Mouse (Mus musculus): ENCODE data around the gene D1Ertd622e. TPM values are rescaled to one million over a fixed set of nuclear protein-coding genes. Genes with fewer than 3 reads are reported as not detected.
A peak's percentile ranks its signal among the peaks of the same experiment; 100 is the strongest.

D1Ertd622e gene
- total RNA-seq, 2 experiments from 2014 or later: 67.2 to 77.8 TPM

GRCm38 (mm10) chr1:97650553-97651123 is 11.2 kb downstream of the D1Ertd622e start:
- intact Hi-C loops (cut with DNase I): no loop called here
- no peak for DNase-seq (ENCODE audit: low spot score in 2 of 2)

GRCm38 (mm10) chr1:97650072-97650471 is 11.8 kb downstream of the D1Ertd622e start:
- no peak for DNase-seq (ENCODE audit: low spot score in 2 of 2)
- intact Hi-C loops (cut with DNase I): no loop called here

DNA sequence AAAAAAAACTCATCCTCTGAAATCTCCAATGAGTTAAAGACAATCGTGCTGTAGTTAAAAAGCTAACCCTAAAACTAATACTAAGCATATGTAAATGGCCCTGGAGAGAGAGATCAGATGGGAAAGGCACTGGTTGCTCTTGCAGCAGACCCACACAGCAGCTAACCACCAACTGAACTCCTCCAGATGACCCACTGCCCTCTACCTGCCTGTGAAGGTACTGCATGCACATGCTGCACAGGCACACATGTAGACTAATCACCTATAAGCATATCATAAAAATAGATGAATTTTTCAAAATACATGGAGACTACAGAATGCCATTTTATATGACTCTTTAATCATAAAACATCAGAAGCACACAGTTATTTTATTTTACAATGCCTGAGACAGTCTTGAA is 14.8 kb downstream of the D1Ertd622e start:
- DNase-seq (ENCODE audit: low spot score in 2 of 2): no peak
- intact Hi-C loops (cut with DNase I): no loop called here

- intact Hi-C loops (cut with DNase I): no loop called here
- no peak for DNase-seq (ENCODE audit: low spot score in 2 of 2)
Observed at GRCm38 (mm10) chr1:97634104-97634503, 27.8 kb downstream of the D1Ertd622e start.

- intact Hi-C loops (cut with DNase I): no loop called here
- DNase-seq (ENCODE audit: low spot score in 2 of 2): no peak
Observed at GRCm38 (mm10) chr1:97632545-97633256, 29.2 kb downstream of the D1Ertd622e start.

- intact Hi-C loops (cut with DNase I): no loop called here
Observed at GRCm38 (mm10) chr1:97631843-97632470, 29.9 kb downstream of the D1Ertd622e start.

DNA sequence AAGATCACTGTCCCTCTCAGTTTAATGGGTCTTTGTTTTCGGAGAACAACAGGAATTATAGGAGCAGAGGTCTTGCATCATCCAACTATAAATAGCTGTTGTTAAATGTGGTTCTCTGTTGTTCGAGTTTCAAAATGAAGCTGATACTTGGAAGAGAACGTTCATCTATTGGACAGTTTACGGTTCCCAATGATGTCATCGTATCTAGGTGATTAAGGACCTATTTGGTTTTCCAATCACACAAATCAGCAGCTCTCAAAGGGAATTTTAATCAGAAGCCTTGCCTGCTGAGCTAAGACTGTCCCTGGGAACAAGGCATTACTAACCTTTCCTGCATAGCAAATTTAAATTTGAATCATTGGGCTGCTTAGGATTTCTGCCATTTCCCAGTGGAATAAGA is 31.7 kb downstream of the D1Ertd622e start:
- intact Hi-C loops (cut with DNase I): no loop called here
- DNase-seq (ENCODE audit: low spot score in 2 of 2): no peak

More at GRCm38 (mm10) chr1:97631843-97632470, 29.9 kb downstream of the D1Ertd622e start:
- DNase-seq (ENCODE audit: low spot score in 2 of 2): no peak

DNA sequence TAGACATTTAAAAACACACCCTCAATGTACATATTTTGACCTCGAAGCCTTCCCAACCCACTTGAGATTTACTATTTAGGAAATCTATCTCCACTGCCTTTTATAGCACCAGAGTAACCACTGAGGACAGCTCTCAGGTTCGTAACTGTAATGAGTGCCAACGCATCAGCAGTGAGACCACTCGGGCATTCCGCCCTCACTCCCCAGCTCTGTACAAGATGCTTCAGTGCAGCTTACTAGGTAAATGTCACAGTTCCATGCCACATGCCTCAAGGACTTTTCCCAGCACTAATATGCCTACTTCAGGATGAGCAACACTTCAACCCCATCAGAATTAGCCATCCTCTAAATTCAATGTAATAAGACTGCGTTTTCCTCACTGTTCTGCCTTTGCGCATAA is 33.0 kb downstream of the D1Ertd622e start:
- intact Hi-C loops (cut with DNase I): no loop called here
- no peak for DNase-seq (ENCODE audit: low spot score in 2 of 2)

- no peak for DNase-seq (ENCODE audit: low spot score in 2 of 2)
- intact Hi-C loops (cut with DNase I): no loop called here
Observed at GRCm38 (mm10) chr1:97628016-97628415, 33.9 kb downstream of the D1Ertd622e start.

DNA sequence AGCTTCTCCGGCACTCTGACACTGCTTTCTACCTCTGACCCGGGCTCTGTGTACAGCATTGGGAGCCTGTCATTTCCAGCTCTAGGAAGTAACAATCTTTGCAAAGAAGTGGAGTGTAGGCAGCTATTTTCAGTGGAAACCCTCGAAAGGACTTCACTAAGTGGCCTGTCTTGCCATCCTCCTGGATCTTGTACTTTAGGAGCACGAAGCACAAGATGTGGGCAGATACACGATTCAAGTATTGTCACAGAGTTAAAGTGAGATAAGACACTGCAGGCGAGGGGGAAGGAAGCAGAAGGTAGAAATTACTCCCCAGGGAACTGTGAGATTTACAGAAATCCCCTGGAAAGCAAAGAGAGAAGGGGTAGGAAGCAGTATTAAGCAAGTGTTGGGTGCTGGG is 36.4 kb downstream of the D1Ertd622e start:
- intact Hi-C loops (cut with DNase I): no loop called here
- peak in 1 of 2 experiments; percentile 52 for DNase-seq (ENCODE audit: low spot score in 2 of 2)

DNA sequence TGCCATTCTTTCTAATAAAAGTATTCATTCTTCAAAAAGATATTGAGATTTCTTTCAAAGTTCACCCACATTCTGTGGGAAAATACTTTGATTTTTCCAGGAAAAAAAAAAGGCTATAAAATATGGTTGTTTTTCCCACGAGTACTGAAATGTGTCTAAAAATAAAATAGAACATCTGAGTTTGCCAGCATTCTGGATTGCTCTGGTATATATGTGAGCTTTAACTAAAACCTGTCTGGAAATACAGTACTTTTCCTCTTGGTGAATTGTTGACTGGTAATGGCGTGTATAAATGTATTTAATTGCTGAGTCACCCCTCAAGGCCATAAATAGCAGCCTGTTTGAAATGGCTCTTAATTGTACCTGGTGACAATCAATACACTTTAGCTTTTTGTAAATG is 37.5 kb downstream of the D1Ertd622e start:
- peak in 1 of 2 experiments; percentile 60 for DNase-seq (ENCODE audit: low spot score in 2 of 2)
- intact Hi-C loops (cut with DNase I): loop anchor here (5.0 kb wide), 1 partner anchor 38 kb away; the partner anchor contains the start of gene D1Ertd622e

DNA sequence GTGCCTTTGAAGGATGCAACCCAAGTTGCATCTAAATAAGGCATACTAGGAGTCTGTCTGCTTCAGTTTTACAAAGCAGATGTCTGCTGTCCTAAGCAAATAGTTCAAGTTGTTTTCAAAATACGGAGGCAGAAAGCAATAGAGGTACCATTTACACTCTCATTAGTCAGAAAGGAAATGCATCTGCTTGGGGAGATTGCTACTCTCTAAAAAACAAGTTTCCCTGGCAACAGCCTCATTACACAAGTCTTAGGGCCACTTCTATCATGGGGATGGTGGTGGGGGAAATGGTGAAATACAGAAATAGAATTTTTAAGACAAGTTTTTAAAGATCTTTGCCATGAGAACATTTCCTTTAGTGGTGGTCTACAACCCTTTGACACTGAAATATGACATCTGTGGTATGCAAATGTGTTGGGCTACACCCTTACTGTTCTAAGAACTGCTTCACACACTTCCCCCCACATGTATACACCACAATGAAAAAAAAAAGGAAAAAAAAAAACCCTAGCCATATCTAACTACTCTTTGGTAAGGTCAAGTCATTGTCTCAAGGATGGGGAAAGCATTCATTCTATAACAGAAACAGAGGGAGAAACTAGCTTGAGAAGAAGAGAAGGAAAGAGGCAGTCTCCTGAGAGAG is 38.5 kb downstream of the D1Ertd622e start:
- DNase-seq (ENCODE audit: low spot score in 2 of 2): no peak
- intact Hi-C loops (cut with DNase I): loop anchor here (5.0 kb wide), 1 partner anchor 39 kb away; the partner anchor contains the start of gene D1Ertd622e

DNA sequence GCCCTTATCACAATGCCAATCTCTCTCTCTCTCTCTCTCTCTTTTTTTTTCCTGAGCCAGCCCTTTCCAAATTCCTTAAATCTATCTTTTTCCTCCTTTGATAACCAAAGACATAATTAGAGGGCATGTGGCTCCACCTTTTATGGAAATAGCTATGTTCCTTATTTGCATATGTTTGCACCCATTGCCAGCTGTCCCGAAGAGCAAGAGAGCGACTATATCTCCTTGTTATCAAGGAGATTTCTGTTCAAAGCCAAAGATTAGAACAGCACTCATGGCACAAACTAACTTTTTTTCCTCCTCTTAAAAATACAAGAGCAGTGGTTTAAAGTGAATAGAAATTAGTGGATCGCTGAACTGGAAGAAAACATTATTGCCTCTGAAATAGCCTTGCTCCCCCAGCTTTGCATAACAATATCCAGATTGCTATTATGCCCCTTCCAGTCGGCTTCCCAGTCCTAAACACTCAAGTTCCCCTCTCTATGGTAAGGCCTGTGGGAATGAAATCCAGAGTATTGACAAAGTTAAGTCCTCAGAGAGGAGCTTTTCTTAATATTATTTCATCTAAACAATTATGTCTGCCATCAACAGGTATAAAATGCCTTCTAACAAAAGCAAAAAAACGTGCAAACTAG is 39.2 kb downstream of the D1Ertd622e start:
- intact Hi-C loops (cut with DNase I): loop anchor here (5.0 kb wide), 1 partner anchor 40 kb away; the partner anchor contains the start of gene D1Ertd622e
- no peak for DNase-seq (ENCODE audit: low spot score in 2 of 2)

DNA sequence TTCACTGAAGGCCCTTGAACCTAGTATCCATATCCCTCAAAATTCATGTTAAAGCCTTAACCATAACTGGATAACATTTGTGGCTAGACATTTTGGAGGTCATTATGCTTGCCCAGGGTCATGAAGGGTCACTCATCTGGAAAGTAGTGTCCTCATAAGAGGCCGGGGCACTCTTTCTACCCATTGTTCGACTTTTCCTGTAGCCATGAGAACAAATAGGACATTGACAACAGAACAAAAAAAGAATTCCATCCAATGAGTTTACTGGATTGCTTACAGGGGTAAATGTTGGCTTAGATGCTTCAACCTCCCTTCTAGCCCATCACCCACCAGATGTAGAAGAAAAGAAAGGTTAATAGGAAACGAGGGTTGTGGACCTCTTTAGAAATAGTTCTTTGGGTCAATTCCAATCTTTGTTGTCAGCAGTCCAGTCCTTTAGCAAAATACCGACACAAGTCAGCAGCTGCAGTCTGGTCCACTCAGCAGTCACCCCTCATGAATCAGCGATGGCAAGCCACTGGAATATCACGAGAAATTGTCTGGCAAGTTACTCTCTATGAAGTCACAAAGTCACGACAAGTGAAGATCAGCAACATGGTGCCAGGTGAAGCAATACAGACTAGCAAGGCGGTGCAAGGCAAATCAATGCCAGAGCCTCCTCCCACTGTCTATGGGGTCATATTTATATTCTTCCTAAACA is 42.1 kb downstream of the D1Ertd622e start:
- intact Hi-C loops (cut with DNase I): loop anchor here (5.0 kb wide), 1 partner anchor 43 kb away; the partner anchor contains the start of gene D1Ertd622e
- DNase-seq (ENCODE audit: low spot score in 2 of 2): no peak

DNA sequence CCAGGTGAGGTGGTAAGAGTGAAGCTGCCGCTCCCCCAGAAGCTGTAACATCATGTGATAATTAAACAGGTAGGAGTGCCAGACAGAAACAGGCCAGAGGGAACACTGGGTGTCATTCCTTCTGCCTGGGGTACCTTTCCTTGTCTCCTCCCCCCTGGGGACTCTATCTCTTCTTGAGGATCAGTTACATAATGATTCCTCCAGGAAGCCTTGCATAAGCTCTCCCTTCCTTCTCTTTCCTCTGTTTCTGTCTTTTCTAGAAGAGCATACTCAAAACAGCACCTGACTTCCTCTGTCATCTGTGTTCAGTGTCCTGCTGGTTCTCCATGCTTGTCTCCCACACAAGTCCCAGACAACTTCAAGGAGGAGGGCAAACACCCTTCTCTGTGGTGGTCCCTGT is 46.3 kb downstream of the D1Ertd622e start:
- intact Hi-C loops (cut with DNase I): no loop called here
- no peak for DNase-seq (ENCODE audit: low spot score in 2 of 2)

DNA sequence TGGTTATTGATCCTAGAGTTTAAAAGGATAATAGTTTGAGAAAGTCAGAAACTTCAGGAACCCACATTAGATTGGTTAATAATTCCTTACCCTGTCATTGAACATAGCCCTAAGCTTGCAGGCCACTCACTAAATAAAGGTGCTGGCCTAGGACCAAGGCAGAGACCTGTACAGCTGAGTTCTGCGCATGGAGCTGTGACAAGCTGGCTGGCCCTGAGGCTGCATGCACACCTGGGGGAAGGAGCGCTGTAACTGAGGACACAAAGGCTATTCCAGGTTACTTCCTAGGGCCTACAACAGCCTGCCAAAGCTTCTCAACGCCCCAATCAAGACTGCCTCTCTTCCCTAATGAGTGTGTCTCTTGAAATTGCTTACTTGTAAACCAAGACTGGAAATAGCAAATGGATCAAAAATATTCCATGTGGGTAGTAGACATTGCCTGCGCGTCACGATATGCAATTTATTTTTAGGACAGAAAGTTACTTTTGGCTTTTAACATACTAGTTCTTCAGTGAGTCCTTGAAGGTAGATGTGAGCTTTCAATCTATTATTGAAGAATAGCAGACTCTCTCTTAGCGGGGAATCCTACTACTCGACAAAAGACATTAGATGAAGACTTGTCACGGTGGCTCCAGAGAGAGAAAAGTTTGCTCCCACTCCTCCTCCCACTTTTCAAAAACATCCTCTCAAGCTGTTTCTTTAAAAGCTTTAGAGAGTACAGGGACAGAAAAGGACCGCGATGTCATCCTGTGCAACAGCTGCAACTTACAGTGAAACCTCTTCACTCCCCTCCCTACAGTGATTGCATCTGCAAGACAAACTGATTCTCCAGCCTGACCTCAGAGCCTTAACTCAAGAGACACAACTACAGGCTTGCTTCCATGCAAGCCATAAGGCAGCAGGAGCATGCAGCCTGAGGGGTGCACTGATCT is 47.1 kb downstream of the D1Ertd622e start:
- intact Hi-C loops (cut with DNase I): no loop called here
- DNase-seq (ENCODE audit: low spot score in 2 of 2): peak in 1 of 2 experiments; percentile 37

DNA sequence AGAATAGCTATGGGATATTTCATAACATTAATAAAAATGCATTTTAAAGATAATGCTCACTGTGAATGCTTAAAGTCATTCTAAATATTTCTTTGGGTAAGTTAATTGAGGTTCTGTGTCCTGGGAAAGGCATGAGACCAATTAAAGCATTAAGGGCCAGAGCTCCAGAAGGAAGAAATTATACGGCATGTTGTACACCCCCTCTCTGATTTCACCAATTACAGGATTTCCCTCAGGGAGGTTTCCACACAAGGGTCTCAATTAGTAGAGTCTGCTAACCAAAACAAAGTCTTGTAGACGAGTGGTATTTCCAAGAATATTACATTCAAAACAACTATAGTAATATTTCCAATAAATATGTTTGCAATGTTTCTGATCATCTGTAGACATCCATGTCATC is 50.1 kb downstream of the D1Ertd622e start:
- intact Hi-C loops (cut with DNase I): no loop called here

DNA sequence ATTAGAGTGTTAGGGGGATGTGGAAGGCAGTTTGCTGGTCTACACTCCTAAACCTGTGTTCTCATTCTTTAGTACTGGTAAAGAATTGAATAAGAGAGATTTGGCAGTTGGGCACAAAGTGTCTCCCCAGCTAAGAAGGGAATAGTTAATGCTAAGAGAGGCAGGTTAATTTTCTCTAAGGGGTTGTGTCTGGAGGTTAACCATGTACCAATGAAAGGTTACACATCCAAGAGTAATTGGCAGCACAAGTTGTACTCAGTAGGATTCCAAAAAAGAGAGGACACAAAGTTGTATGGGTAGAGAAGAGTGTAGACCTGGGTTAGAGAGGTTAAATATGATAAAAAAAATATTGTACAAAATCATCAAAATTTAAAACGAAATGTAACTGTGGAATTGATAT is 58.5 kb downstream of the D1Ertd622e start:
- no peak for DNase-seq (ENCODE audit: low spot score in 2 of 2)
- intact Hi-C loops (cut with DNase I): no loop called here

More for the DNA sequence above, 50.1 kb downstream of the D1Ertd622e start:
- no peak for DNase-seq (ENCODE audit: low spot score in 2 of 2)
